Mouse (Mus musculus): ENCODE measurements around the gene Trpm7. TPM values are rescaled to one million over a fixed set of nuclear protein-coding genes. Genes with fewer than 3 reads are reported as not detected.
"Not testable (repeated sequence)": the region's sequence is repeated elsewhere in the genome, so short reads cannot be mapped to it uniquely, and the experiment has no call there.

Trpm7 gene
- polyA plus RNA-seq, 1 experiment from 2014 or later = 18.4 TPM

- Histone ChIP-seq H3K9ac (ENCODE audit: low read depth, low read length) (no peak overlapping the region), H3K27me3 (ENCODE audit: control insufficient read depth, insufficient read depth, low read depth, low read length) (no peaks in the 10 kb centered on the region), H3K27ac (ENCODE audit: low read length) (no peak overlapping the region), H3K36me3 (ENCODE audit: control insufficient read depth, insufficient read depth) (no peaks in the 10 kb centered on the region), H3K4me2 (ENCODE audit: low read depth, low read length) (no peak overlapping the region), H3K4me1 (ENCODE audit: control insufficient read depth, low read depth, low read length) (no peaks in the 10 kb centered on the region), H3K4me3 (ENCODE audit: low read depth, low read length) (no peak overlapping the region), H3K9me3 (replicated peaks; ENCODE audit: control insufficient read depth, low read length) (no peaks in the 10 kb centered on the region)
- ATAC-seq (ENCODE audit: low read depth) = no peak
Measured at GRCm38 (mm10) chr2:126891743-126892142, 15.7 kb upstream of the Trpm7 start.

GRCm38 (mm10) chr2:126887141-126887540, 11.1 kb upstream of the Trpm7 start:
- no peak for ATAC-seq (ENCODE audit: low read depth)
- 66% methylated on average over 3 of the region's 3 CpGs for WGBS (ENCODE audit: insufficient replicate concordance)
- Histone ChIP-seq H3K4me3 (ENCODE audit: low read depth, low read length) (no peak overlapping the region), H3K27ac (ENCODE audit: low read length) (no peak overlapping the region), H3K9me3 (replicated peaks; ENCODE audit: control insufficient read depth, low read length) (no peaks in the 10 kb centered on the region), H3K4me1 (ENCODE audit: control insufficient read depth, low read depth, low read length) (no peaks in the 10 kb centered on the region), H3K27me3 (ENCODE audit: control insufficient read depth, insufficient read depth, low read depth, low read length) (no peaks in the 10 kb centered on the region), H3K4me2 (ENCODE audit: low read depth, low read length) (no peak overlapping the region), H3K9ac (ENCODE audit: low read depth, low read length) (no peak overlapping the region), H3K36me3 (ENCODE audit: control insufficient read depth, insufficient read depth) (no peaks in the 10 kb centered on the region)

GRCm38 (mm10) chr2:126885871-126886270, 9.8 kb upstream of the Trpm7 start:
- no peak overlapping the region for H3K27ac ChIP-seq (ENCODE audit: low read length)
- no peaks in the 10 kb centered on the region for H3K36me3 ChIP-seq (ENCODE audit: control insufficient read depth, insufficient read depth)
- no peaks in the 10 kb centered on the region for H3K9me3 ChIP-seq (replicated peaks; ENCODE audit: control insufficient read depth, low read length)
- no peaks in the 10 kb centered on the region for H3K27me3 ChIP-seq (ENCODE audit: control insufficient read depth, insufficient read depth, low read depth, low read length)
- H3K4me1 ChIP-seq (ENCODE audit: control insufficient read depth, low read depth, low read length) = no peaks in the 10 kb centered on the region
- 59% methylated on average over 2 of the region's 2 CpGs for WGBS (ENCODE audit: insufficient replicate concordance)
- H3K4me3 ChIP-seq (ENCODE audit: low read depth, low read length) = no peak overlapping the region
- H3K9ac ChIP-seq (ENCODE audit: low read depth, low read length) = no peak overlapping the region
- ATAC-seq (ENCODE audit: low read depth) = no peak
- H3K4me2 ChIP-seq (ENCODE audit: low read depth, low read length) = no peak overlapping the region

- H3K36me3 ChIP-seq (ENCODE audit: control insufficient read depth, insufficient read depth); H3K9ac ChIP-seq (ENCODE audit: low read depth, low read length); H3K27me3 ChIP-seq (ENCODE audit: control insufficient read depth, insufficient read depth, low read depth, low read length); ATAC-seq (ENCODE audit: low read depth); H3K9me3 ChIP-seq (replicated peaks; ENCODE audit: control insufficient read depth, low read length); H3K4me3 ChIP-seq (ENCODE audit: low read depth, low read length); H3K4me2 ChIP-seq (ENCODE audit: low read depth, low read length); H3K4me1 ChIP-seq (ENCODE audit: control insufficient read depth, low read depth, low read length); H3K27ac ChIP-seq (ENCODE audit: low read length): not testable (repeated sequence)
- WGBS (ENCODE audit: insufficient replicate concordance) = 22% methylated on average over 2 of the region's 2 CpGs
Measured at GRCm38 (mm10) chr2:126882711-126883110, 6.7 kb upstream of the Trpm7 start.

GRCm38 (mm10) chr2:126877991-126878390, 2.0 kb upstream of the Trpm7 start:
- H3K9ac ChIP-seq (ENCODE audit: low read depth, low read length) = no peak overlapping the region
- no peak overlapping the region for H3K4me3 ChIP-seq (ENCODE audit: low read depth, low read length)
- 72% methylated on average over 1 of the region's 1 CpGs for WGBS (ENCODE audit: insufficient replicate concordance)
- peaks cover 4% of the 10 kb centered on the region for H3K4me1 ChIP-seq (ENCODE audit: control insufficient read depth, low read depth, low read length)
- H3K27me3 ChIP-seq (ENCODE audit: control insufficient read depth, insufficient read depth, low read depth, low read length) = no peaks in the 10 kb centered on the region
- no peaks in the 10 kb centered on the region for H3K36me3 ChIP-seq (ENCODE audit: control insufficient read depth, insufficient read depth)
- H3K4me2 ChIP-seq (ENCODE audit: low read depth, low read length) = no peak overlapping the region
- no peak overlapping the region for H3K27ac ChIP-seq (ENCODE audit: low read length)
- H3K9me3 ChIP-seq (replicated peaks; ENCODE audit: control insufficient read depth, low read length) = no peaks in the 10 kb centered on the region
- ATAC-seq (ENCODE audit: low read depth) = no peak

GRCm38 (mm10) chr2:126875516-126875835, 554 bp downstream of the Trpm7 start:
- H3K4me1 ChIP-seq (ENCODE audit: control insufficient read depth, low read depth, low read length) = peaks cover 6% of the 10 kb centered on the region
- H3K27ac ChIP-seq (ENCODE audit: low read length) = peak overlapping the region; percentile 99
- H3K27me3 ChIP-seq (ENCODE audit: control insufficient read depth, insufficient read depth, low read depth, low read length) = no peaks in the 10 kb centered on the region
- WGBS (ENCODE audit: insufficient replicate concordance) = under 1% methylated on average over 18 of the region's 18 CpGs
- H3K9ac ChIP-seq (ENCODE audit: low read depth, low read length) = peak overlapping the region; percentile 82
- H3K4me3 ChIP-seq (ENCODE audit: low read depth, low read length) = peak overlapping the region; percentile 84
- H3K9me3 ChIP-seq (replicated peaks; ENCODE audit: control insufficient read depth, low read length) = no peaks in the 10 kb centered on the region
- peak; percentile 27 for ATAC-seq (ENCODE audit: low read depth)
- peak overlapping the region; percentile 84 for H3K4me2 ChIP-seq (ENCODE audit: low read depth, low read length)
- no peaks in the 10 kb centered on the region for H3K36me3 ChIP-seq (ENCODE audit: control insufficient read depth, insufficient read depth)

- Histone ChIP-seq H3K27ac (ENCODE audit: low read length) (peak overlapping the region; percentile 99), H3K9ac (ENCODE audit: low read depth, low read length) (peak overlapping the region; percentile 82), H3K4me3 (ENCODE audit: low read depth, low read length) (peak overlapping the region; percentile 84), H3K4me1 (ENCODE audit: control insufficient read depth, low read depth, low read length) (peaks cover 6% of the 10 kb centered on the region), H3K36me3 (ENCODE audit: control insufficient read depth, insufficient read depth) (no peaks in the 10 kb centered on the region), H3K4me2 (ENCODE audit: low read depth, low read length) (peak overlapping the region; percentile 84), H3K27me3 (ENCODE audit: control insufficient read depth, insufficient read depth, low read depth, low read length) (no peaks in the 10 kb centered on the region), H3K9me3 (replicated peaks; ENCODE audit: control insufficient read depth, low read length) (no peaks in the 10 kb centered on the region)
- WGBS (ENCODE audit: insufficient replicate concordance) = 19% methylated on average over 13 of the region's 13 CpGs
- ATAC-seq (ENCODE audit: low read depth) = no peak
Measured at GRCm38 (mm10) chr2:126874809-126875515, 1.1 kb downstream of the Trpm7 start.

- peaks cover 16% of the 10 kb centered on the region for H3K4me1 ChIP-seq (ENCODE audit: control insufficient read depth, low read depth, low read length)
- H3K27ac ChIP-seq (ENCODE audit: low read length) = no peak overlapping the region
- 0 out of 2 replicates have a peak, but pooled peaks have one; percentile 35 for ATAC-seq (ENCODE audit: low read depth)
Measured at GRCm38 (mm10) chr2:126866301-126866700, 9.7 kb downstream of the Trpm7 start.

GRCm38 (mm10) chr2:126865501-126866199, 10.4 kb downstream of the Trpm7 start:
- WGBS (ENCODE audit: insufficient replicate concordance) = 72% methylated on average over 10 of the region's 10 CpGs
- no peaks in the 10 kb centered on the region for H3K27me3 ChIP-seq (ENCODE audit: control insufficient read depth, insufficient read depth, low read depth, low read length)
- peak overlapping the region; percentile 35; the same call in 1 of the 2 replicates for H3K27ac ChIP-seq (ENCODE audit: low read length)
- no peaks in the 10 kb centered on the region for H3K9me3 ChIP-seq (replicated peaks; ENCODE audit: control insufficient read depth, low read length)
- peaks cover 16% of the 10 kb centered on the region for H3K4me1 ChIP-seq (ENCODE audit: control insufficient read depth, low read depth, low read length)
- no peaks in the 10 kb centered on the region for H3K36me3 ChIP-seq (ENCODE audit: control insufficient read depth, insufficient read depth)
- no peak overlapping the region for H3K9ac ChIP-seq (ENCODE audit: low read depth, low read length)
- no peak overlapping the region for H3K4me2 ChIP-seq (ENCODE audit: low read depth, low read length)
- no peak overlapping the region for H3K4me3 ChIP-seq (ENCODE audit: low read depth, low read length)
- peak; percentile 48 for ATAC-seq (ENCODE audit: low read depth)

More at GRCm38 (mm10) chr2:126866301-126866700, 9.7 kb downstream of the Trpm7 start:
- Histone ChIP-seq H3K9ac (ENCODE audit: low read depth, low read length) (no peak overlapping the region), H3K4me3 (ENCODE audit: low read depth, low read length) (no peak overlapping the region), H3K36me3 (ENCODE audit: control insufficient read depth, insufficient read depth) (no peaks in the 10 kb centered on the region), H3K27me3 (ENCODE audit: control insufficient read depth, insufficient read depth, low read depth, low read length) (no peaks in the 10 kb centered on the region), H3K4me2 (ENCODE audit: low read depth, low read length) (0 out of 2 replicates have a peak overlapping the region, but pooled peaks have one; percentile 2), H3K9me3 (replicated peaks; ENCODE audit: control insufficient read depth, low read length) (no peaks in the 10 kb centered on the region)
- 39% methylated on average over 1 of the region's 1 CpGs for WGBS (ENCODE audit: insufficient replicate concordance)

All from liver, embryonic 16.5 days (tissue).